Mouse (Mus musculus): ENCODE measurements around the gene Frmd8.

DNA sequence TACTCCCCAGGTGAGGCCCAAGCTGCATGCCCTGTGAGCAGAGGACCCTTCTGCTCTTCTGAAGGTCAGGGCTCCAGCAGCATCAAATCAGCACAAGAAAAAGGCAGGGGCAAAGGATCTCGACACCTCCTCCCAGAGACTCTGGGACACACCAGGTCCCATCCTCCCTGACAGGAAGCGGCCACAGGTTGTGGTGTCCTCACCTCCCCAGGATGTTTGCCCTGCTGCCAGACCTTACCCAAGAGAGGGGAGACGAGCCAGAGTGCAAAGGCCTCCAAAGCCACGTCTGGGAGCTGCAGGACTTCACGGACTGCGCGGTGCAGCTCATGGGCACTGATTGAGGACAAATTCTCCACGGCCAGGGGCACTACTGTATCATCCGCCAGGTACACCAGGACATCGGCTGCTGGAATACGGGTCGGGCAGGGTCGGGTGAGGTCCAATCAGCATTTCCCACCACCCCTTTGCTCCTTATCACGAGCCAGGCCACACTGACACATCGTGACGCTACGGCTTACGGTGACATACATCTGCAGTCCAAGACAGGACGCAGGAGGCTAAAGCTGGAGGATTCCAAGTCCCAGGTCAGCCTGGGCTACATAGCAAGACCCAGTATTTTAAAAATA is 2.0 kb downstream of the Frmd8 start:
- no peak for TF ChIP-seq GATA1 (IDR thresholded peaks at IDR 0.05; ENCODE audit: borderline replicate concordance, low read length)
- no peak for TF ChIP-seq FLI1 (IDR thresholded peaks at IDR 0.05; ENCODE audit: low read length)

Measured in megakaryocyte, embryonic 14.5 days (primary cell).